Mouse (Mus musculus): ENCODE results near the gene Farp1. TPM values are rescaled to one million over a fixed set of nuclear protein-coding genes. Genes with fewer than 3 reads are reported as not detected.

Gene Farp1
- total RNA-seq, 1 experiment, result 8.6 TPM

GRCm38 (mm10) chr14:121082341-121082740 is 47.3 kb downstream of the Farp1 start:
- H3K9ac ChIP-seq (ENCODE audit: insufficient read depth, low read depth, low read length, poor library complexity, severe bottlenecking), result no peak overlapping the region
- H3K4me3 ChIP-seq (ENCODE audit: insufficient read depth in 1 of 2, low read depth in 1 of 2, low read length in 2 of 2, poor library complexity in 1 of 2, severe bottlenecking in 1 of 2), result no peak overlapping the region
- no peaks in the 10 kb centered on the region for H3K4me1 ChIP-seq (ENCODE audit: control insufficient read depth in 2 of 2, insufficient read depth in 2 of 2, low read length in 2 of 2, poor library complexity in 1 of 2)
- H3K9me3 ChIP-seq (ENCODE audit: control insufficient read depth, insufficient read depth, low read depth, low read length), result no peaks in the 10 kb centered on the region
- no peak for DNase-seq (ENCODE audit: low read depth, low spot score)
- in situ Hi-C loops (cut with MboI; ENCODE audit: low sequenced_read_pairs in 2 of 2, unreplicated experiment in 2 of 2), result no loop called here
- H3K36me3 ChIP-seq (ENCODE audit: control insufficient read depth, insufficient read depth, low read length, poor library complexity, severe bottlenecking), result no peaks in the 10 kb centered on the region
- TF ChIP-seq MAFK (IDR thresholded peaks at IDR 0.05; ENCODE audit: insufficient read depth, low read depth, low read length), result no peak
- no peak for TF ChIP-seq ZNF384 (IDR thresholded peaks at IDR 0.05; ENCODE audit: low read depth, low read length)
- no peak for TF ChIP-seq CHD2 (IDR thresholded peaks at IDR 0.05; ENCODE audit: low read depth, low read length)
- TF ChIP-seq HCFC1 (IDR thresholded peaks at IDR 0.05; ENCODE audit: borderline replicate concordance, insufficient read depth, low read length), result no peak
- no peak overlapping the region for H3K27ac ChIP-seq (ENCODE audit: insufficient read depth, low read depth, low read length, poor library complexity, severe bottlenecking)

DNA sequence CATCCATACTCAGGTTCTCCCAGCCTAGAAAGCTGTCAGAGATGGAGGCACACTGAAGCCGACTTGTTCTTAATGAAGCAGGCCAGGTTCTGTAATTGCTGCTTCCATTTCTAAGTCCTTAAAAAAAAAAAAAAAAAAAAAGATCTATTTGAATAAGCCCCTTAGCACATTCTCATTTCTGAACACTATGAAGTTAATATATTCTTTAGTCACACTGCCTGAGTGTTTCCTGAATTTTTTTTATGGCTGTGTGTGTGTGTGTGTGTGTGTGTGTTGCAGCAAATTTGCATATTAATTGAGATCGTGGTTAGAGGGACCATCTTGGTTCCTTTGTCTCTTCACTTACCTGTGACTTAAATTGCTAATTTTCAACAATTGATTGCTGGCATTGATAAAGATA is 47.8 kb downstream of the Farp1 start:
- no peak overlapping the region for H3K9ac ChIP-seq (ENCODE audit: insufficient read depth, low read depth, low read length, poor library complexity, severe bottlenecking)
- H3K4me3 ChIP-seq (ENCODE audit: insufficient read depth in 1 of 2, low read depth in 1 of 2, low read length in 2 of 2, poor library complexity in 1 of 2, severe bottlenecking in 1 of 2), result no peak overlapping the region
- no peaks in the 10 kb centered on the region for H3K9me3 ChIP-seq (ENCODE audit: control insufficient read depth, insufficient read depth, low read depth, low read length)
- no peak overlapping the region for H3K27ac ChIP-seq (ENCODE audit: insufficient read depth, low read depth, low read length, poor library complexity, severe bottlenecking)
- TF ChIP-seq ZC3H11A (IDR thresholded peaks at IDR 0.05; ENCODE audit: borderline replicate concordance, low read depth, low read length) (no peak), HCFC1 (IDR thresholded peaks at IDR 0.05; ENCODE audit: borderline replicate concordance, insufficient read depth, low read length) (no peak), CHD2 (IDR thresholded peaks at IDR 0.05; ENCODE audit: low read depth, low read length) (no peak), ZNF384 (IDR thresholded peaks at IDR 0.05; ENCODE audit: low read depth, low read length) (no peak), MAFK (IDR thresholded peaks at IDR 0.05; ENCODE audit: insufficient read depth, low read depth, low read length) (no peak)
- no peaks in the 10 kb centered on the region for H3K36me3 ChIP-seq (ENCODE audit: control insufficient read depth, insufficient read depth, low read length, poor library complexity, severe bottlenecking)
- in situ Hi-C loops (cut with MboI; ENCODE audit: low sequenced_read_pairs in 2 of 2, unreplicated experiment in 2 of 2), result no loop called here
- H3K4me1 ChIP-seq (ENCODE audit: control insufficient read depth in 2 of 2, insufficient read depth in 2 of 2, low read length in 2 of 2, poor library complexity in 1 of 2), result no peaks in the 10 kb centered on the region
- no peak for DNase-seq (ENCODE audit: low read depth, low spot score)

- no peak overlapping the region for H3K4me3 ChIP-seq (ENCODE audit: insufficient read depth in 1 of 2, low read depth in 1 of 2, low read length in 2 of 2, poor library complexity in 1 of 2, severe bottlenecking in 1 of 2)
- in situ Hi-C loops (cut with MboI; ENCODE audit: low sequenced_read_pairs in 2 of 2, unreplicated experiment in 2 of 2), result no loop called here
- H3K27ac ChIP-seq (ENCODE audit: insufficient read depth, low read depth, low read length, poor library complexity, severe bottlenecking), result no peak overlapping the region
- no peaks in the 10 kb centered on the region for H3K36me3 ChIP-seq (ENCODE audit: control insufficient read depth, insufficient read depth, low read length, poor library complexity, severe bottlenecking)
- H3K9ac ChIP-seq (ENCODE audit: insufficient read depth, low read depth, low read length, poor library complexity, severe bottlenecking), result no peak overlapping the region
- no peaks in the 10 kb centered on the region for H3K4me1 ChIP-seq (ENCODE audit: control insufficient read depth in 2 of 2, insufficient read depth in 2 of 2, low read length in 2 of 2, poor library complexity in 1 of 2)
- no peak for DNase-seq (ENCODE audit: low read depth, low spot score)
- no peaks in the 10 kb centered on the region for H3K9me3 ChIP-seq (ENCODE audit: control insufficient read depth, insufficient read depth, low read depth, low read length)
- no peak for TF ChIP-seq ZC3H11A (IDR thresholded peaks at IDR 0.05; ENCODE audit: borderline replicate concordance, low read depth, low read length)
- no peak for TF ChIP-seq ZNF384 (IDR thresholded peaks at IDR 0.05; ENCODE audit: low read depth, low read length)
Observed at GRCm38 (mm10) chr14:121083352-121083751, 48.4 kb downstream of the Farp1 start.

GRCm38 (mm10) chr14:121092517-121092916 is 57.5 kb downstream of the Farp1 start:
- TF ChIP-seq MAFK (IDR thresholded peaks at IDR 0.05; ENCODE audit: insufficient read depth, low read depth, low read length) (no peak), HCFC1 (IDR thresholded peaks at IDR 0.05; ENCODE audit: borderline replicate concordance, insufficient read depth, low read length) (no peak), CHD2 (IDR thresholded peaks at IDR 0.05; ENCODE audit: low read depth, low read length) (no peak), ZC3H11A (IDR thresholded peaks at IDR 0.05; ENCODE audit: borderline replicate concordance, low read depth, low read length) (no peak), ZNF384 (IDR thresholded peaks at IDR 0.05; ENCODE audit: low read depth, low read length) (no peak)
- no peak overlapping the region for H3K4me3 ChIP-seq (ENCODE audit: insufficient read depth in 1 of 2, low read depth in 1 of 2, low read length in 2 of 2, poor library complexity in 1 of 2, severe bottlenecking in 1 of 2)
- peaks cover 0 to 3% of the 10 kb centered on the region in 2 experiments; a peak in 2 of 4 replicates for H3K4me1 ChIP-seq (ENCODE audit: control insufficient read depth in 2 of 2, insufficient read depth in 2 of 2, low read length in 2 of 2, poor library complexity in 1 of 2)
- in situ Hi-C loops (cut with MboI; ENCODE audit: low sequenced_read_pairs in 2 of 2, unreplicated experiment in 2 of 2), result no loop called here
- no peak for DNase-seq (ENCODE audit: low read depth, low spot score)
- no peak overlapping the region for H3K9ac ChIP-seq (ENCODE audit: insufficient read depth, low read depth, low read length, poor library complexity, severe bottlenecking)
- H3K27ac ChIP-seq (ENCODE audit: insufficient read depth, low read depth, low read length, poor library complexity, severe bottlenecking), result no peak overlapping the region
- no peaks in the 10 kb centered on the region for H3K36me3 ChIP-seq (ENCODE audit: control insufficient read depth, insufficient read depth, low read length, poor library complexity, severe bottlenecking)
- no peaks in the 10 kb centered on the region for H3K9me3 ChIP-seq (ENCODE audit: control insufficient read depth, insufficient read depth, low read depth, low read length)

DNA sequence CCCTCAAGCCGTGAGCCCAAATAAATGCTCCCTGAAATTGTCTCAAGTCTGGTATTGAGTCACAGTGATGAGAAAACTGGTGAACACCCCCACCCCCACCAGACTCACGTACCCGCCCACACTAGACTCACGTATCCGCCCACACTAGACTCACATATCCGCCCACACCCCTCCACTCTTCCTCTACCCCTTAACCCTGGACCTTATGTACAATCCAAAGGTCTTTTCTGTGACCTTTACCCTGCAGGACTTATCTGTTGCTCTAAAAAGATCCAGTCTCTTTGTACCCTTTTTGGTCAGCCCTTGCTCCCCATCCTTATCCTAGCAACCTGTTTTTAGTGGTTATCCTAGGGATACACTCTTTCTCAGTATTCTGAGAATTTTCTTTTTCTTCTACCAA is 58.9 kb downstream of the Farp1 start:
- H3K4me3 ChIP-seq (ENCODE audit: insufficient read depth in 1 of 2, low read depth in 1 of 2, low read length in 2 of 2, poor library complexity in 1 of 2, severe bottlenecking in 1 of 2), result no peak overlapping the region
- in situ Hi-C loops (cut with MboI; ENCODE audit: low sequenced_read_pairs in 2 of 2, unreplicated experiment in 2 of 2), result no loop called here
- no peak overlapping the region for H3K9ac ChIP-seq (ENCODE audit: insufficient read depth, low read depth, low read length, poor library complexity, severe bottlenecking)
- no peaks in the 10 kb centered on the region for H3K9me3 ChIP-seq (ENCODE audit: control insufficient read depth, insufficient read depth, low read depth, low read length)
- H3K27ac ChIP-seq (ENCODE audit: insufficient read depth, low read depth, low read length, poor library complexity, severe bottlenecking), result no peak overlapping the region
- TF ChIP-seq MAFK (IDR thresholded peaks at IDR 0.05; ENCODE audit: insufficient read depth, low read depth, low read length), result no peak
- TF ChIP-seq ZNF384 (IDR thresholded peaks at IDR 0.05; ENCODE audit: low read depth, low read length), result no peak
- TF ChIP-seq CHD2 (IDR thresholded peaks at IDR 0.05; ENCODE audit: low read depth, low read length), result no peak
- TF ChIP-seq HCFC1 (IDR thresholded peaks at IDR 0.05; ENCODE audit: borderline replicate concordance, insufficient read depth, low read length), result no peak
- no peak for TF ChIP-seq ZC3H11A (IDR thresholded peaks at IDR 0.05; ENCODE audit: borderline replicate concordance, low read depth, low read length)
- H3K4me1 ChIP-seq (ENCODE audit: control insufficient read depth in 2 of 2, insufficient read depth in 2 of 2, low read length in 2 of 2, poor library complexity in 1 of 2), result peaks cover 0 to 3% of the 10 kb centered on the region in 2 experiments; a peak in 2 of 4 replicates
- DNase-seq (ENCODE audit: low read depth, low spot score), result no peak
- no peaks in the 10 kb centered on the region for H3K36me3 ChIP-seq (ENCODE audit: control insufficient read depth, insufficient read depth, low read length, poor library complexity, severe bottlenecking)

All from ES-E14 (cell line).